Mouse (Mus musculus): Measurements from ENCODE around the gene Gas2l3.

DNA sequence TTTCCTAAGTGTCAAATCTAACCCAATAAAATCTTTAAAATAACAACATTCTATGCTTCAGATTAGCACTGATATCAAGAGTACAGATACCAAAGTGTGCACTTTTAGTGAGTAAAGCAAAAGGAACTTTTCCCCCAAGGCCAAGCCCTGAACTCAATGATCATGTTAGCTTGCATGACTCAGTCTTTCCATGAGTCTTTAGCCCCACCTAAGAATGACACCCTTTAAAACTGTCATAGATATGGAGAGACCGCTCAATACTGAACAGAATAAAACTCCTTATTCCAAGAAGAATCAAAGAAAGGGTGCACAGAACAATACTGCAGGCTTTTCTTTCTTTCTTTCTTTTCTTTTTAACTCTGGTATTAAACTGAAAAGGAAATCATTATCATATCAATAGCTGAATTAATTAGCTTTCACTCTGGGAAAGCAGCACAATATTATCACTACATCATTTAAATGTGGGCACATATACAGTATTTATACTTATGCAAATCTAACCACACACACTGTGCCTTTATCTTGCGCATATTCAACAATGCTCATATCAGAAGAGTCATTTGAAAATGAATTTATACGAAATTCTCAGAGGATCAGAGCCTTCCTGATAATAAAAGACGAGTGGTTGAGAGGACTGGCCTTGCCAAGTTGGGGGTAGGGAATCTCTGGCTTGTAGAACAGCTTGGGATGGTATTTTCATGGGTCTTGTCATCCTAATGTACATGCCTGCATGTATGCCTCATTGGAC is 43.4 kb upstream of the Gas2l3 start:
- TF ChIP-seq POLR2A (IDR thresholded peaks at IDR 0.05; ENCODE audit: control insufficient read depth in 1 of 2, insufficient read depth in 1 of 2, low read depth in 1 of 2, low read length in 2 of 2, poor library complexity in 1 of 2) = no peak
- no peak for TF ChIP-seq TCF12 (IDR thresholded peaks at IDR 0.05; ENCODE audit: low read depth, low read length)
- 0 out of 2 replicates have a peak, but pooled peaks have one; percentile 12 for TF ChIP-seq SIN3A (IDR thresholded peaks at IDR 0.05; ENCODE audit: low read length)

Measured in MEL (cell line).